Mouse (Mus musculus): ENCODE measurements at regions not wholly inside any gene's neighbourhood (a gene's known extent, or its start where the extent isn't known, plus 50 kb on each side); places are given as distances from the start of the nearest gene placed in this dataset.
"Not testable (repeated sequence)": the region's sequence is repeated elsewhere in the genome, so short reads cannot be mapped to it uniquely, and the experiment has no call there.

GRCm38 (mm10) chr7:83256236-83256784, 328.4 kb upstream of the Tmc3 start:
- DNase-seq, result no peak

DNA sequence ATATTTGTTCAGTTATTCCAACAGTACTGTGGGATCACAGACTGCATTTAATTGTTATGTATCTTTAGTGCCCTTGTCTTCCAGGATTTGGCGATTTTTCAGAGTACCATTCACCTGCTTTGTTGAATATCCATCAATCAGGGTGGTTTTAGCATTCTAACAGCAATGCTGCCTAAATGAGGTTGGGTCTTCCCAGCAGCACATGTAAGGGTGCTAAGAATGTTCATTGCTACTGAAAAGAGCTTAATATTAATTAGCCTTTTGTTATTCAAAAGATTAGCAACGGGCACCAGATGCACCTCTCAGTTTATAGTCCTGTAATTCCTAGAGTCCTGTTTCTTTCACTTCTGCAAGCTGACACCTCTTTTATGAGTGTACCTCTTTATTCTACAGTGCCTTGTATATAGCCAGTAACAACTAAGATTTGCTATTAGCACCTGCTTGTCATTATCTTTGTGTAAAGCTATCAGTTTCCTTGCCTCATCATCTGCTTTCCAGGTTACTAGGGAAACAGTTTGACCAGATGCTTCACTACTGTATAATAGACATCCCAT, 326.3 kb upstream of the Tmc3 start:
- DNase-seq, result no peak

DNA sequence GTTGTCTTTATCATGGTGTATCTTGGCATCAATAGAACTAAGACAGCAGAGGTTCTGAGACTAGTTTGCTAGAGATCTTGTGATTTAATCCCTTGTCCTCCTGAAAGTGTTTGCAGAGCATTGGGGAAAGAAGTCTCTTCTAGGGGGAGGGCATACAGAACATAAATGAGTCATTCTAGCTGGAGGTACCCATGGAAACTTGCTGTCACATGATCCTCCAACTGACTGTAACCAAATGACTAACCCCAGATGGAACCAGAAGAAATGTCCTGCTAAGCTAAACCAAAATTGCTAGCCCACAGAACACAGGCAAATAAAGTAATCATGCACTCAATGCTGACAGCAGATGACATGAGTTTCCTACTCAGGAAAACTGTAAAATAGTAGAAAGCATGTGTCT, 323.2 kb upstream of the Tmc3 start:
- DNase-seq, result no peak

DNA sequence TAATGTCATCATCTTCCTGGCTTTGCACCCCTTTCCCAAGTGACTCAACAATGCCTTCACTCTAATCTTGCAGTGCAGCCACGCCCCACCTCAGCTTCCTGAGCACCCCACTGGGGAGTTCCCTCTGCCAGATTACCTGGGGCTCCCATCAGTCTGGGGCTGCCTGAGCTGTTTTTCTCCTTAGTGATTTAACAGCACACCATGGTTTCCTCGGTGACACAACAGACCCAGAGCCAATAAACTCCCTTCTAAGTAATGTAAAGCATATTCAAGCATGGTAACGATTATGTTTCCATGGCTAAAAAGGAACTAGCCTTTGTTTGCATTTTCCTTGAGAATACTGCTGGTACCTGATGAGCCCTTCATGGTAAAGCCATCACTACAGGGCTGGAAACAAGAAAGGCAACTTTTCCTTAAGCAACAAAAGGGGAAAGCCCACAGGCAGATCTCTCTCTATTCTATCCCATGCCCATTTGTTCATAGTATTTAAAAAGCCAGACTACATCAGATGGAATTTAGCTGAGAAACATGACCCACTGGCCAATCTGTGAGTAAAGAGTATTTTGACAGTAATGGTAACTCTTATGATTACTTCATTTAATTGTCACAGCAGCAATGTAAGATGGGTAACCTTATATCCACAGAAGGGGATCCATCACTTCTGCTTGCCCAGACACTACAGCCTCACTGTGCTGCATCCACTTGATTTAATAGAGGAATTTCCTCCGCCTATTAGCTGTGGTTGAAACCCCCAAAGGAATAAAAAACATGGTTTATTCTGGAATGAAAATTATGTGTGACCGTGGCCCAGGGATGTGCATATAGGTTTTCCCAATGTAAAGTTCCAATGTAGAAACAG, 294.6 kb upstream of the Tmc3 start:
- DNase-seq, result no peak

- DNase-seq, result no peak
Measured at GRCm38 (mm10) chr7:83307112-83307511, 277.6 kb upstream of the Tmc3 start.

GRCm38 (mm10) chr7:83312172-83312571, 272.6 kb upstream of the Tmc3 start:
- no peak for DNase-seq

DNA sequence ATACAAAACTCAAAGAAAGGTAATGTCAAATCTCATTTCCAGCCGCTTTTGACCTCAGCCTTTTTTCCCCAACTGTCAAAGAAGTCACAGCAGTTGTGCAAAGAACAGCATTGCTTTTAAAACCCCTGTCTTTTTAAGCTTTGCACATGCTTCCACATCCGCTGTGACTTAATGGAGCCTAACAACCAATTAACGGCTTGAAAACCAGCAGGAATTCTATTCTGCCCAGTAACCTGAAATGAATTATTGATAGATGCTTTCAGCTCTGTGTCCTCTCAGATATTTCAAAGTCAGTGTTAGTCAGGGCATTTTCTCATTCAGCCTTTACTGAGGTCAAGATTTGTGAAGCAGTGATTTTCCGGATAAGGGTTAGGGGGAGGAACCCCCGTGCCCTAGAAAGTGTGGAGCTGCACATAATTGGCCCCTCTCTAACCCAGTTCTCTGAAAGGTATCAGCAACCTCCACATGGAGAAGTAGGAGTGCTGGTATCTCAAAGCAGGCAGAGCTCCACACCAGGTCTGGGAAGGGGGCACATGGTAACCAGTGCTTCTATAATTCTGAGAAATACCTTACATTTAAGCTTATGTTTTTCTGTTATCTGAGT, 254.8 kb upstream of the Tmc3 start:
- no peak for DNase-seq

DNA sequence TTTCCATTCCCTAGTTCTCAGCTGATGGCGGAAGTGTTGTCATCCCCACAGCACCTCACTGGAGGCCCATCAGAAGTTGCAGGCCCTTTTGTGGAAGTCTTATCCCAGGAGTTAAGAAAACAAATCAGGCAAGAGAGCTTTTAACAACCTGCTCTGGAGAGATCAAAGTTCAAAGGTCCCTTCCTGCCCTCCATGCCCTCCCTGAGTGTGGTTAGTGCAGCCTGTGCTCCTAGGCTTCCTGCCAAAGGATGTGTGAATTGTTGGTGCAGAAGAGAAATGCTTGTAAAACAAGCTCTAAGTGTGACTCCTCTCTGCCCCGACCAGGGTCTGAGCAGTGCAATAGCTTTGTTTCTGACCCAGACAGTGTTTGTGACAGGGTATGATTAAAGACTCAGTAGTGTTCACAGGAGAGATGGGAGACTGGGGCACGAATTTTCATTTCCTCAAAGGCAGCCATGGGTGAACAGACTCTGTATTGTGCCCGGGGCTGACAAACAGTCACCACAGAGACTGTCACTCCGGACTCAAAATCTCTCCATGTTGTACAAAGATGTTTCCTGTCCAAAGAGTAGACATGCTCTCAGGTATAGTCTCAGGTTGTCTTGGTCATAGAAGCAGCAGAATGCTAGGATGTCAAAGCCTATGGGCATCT, 237.5 kb upstream of the Tmc3 start:
- no peak for DNase-seq

- DNase-seq, result no peak
Measured at GRCm38 (mm10) chr7:83369191-83369590, 215.5 kb upstream of the Tmc3 start.

DNA sequence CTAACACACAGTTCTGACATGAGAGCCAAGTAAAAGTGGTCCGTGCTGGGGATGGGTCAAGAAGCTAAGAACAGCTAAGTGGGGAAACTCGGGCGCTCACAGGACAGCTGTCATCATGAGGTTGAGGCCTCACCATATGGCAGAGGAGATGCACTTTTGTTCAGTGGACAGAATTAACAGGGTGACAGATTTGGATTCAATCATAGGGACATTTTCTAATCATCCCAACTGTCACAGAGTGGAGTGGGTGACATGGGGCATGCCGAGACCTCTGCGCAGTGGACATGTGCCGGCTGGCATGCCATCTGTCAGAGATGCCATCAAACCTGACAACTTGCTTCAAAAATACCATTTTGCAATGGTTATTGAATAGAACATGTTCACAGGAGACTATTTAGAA, 215.1 kb upstream of the Tmc3 start:
- no peak for DNase-seq

- no peak for DNase-seq
Measured at GRCm38 (mm10) chr7:83376826-83377225, 207.9 kb upstream of the Tmc3 start.

DNA sequence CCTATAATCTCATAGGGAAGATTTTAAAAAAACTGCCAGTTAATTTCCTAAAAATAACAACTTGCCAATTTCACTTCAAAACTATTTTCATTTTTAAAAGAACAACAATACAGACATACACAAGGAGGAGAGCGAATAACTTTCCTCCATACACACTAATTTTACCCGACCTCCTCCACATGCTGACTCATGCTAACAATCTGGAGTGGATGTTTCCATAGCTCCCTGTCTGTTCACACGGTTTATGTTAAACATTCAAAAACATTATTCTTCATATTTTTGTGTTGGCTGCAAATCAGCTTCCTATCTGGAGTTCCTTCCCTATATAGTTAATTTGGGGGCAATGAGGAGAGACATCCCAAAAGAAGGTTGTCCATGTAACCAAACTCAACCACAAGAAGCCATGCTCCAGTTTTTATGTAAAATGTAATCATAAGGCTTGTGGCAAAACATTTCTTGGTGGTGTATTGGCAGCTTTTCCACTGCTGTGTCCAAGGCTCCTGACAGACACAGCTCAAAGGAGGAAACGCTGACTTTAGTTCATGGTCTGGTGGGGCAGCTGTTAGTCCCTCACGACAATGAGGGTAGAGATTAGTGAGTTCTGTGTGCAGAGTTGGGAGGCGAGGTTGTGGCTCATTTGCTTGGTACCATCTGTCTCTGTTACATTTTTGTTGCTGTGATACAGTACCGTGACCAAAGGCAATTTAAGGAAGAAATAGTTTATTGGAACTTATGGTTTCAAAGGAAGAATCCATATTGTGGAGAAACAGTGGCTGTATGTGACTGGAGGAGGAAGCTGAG, 203.1 kb upstream of the Tmc3 start:
- no peak for DNase-seq

GRCm38 (mm10) chr7:83382803-83383363, 201.8 kb upstream of the Tmc3 start:
- no peak for DNase-seq

GRCm38 (mm10) chr7:83391388-83391787, 193.3 kb upstream of the Tmc3 start:
- no peak for DNase-seq

GRCm38 (mm10) chr7:83392181-83392580, 192.5 kb upstream of the Tmc3 start:
- no peak for DNase-seq

DNA sequence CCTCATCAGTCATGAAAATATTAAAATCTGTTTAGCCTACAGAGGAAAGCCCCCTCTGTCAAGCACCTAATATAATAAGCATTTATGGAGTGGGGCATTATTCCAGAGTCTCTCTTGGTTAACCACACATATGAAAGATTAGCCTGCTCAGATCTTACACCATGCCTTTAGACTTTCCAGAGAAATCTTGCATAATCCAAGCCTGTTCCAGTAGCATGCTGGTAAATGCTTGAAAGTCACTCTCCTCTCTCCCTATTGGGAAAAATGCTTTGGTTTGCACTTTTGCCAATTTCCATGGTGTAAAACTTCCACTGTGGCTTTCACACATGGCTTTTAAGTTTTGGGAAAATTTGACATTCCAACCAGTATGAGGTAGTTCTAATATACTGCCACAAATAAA, 192.1 kb upstream of the Tmc3 start:
- DNase-seq, result no peak

- no peak for DNase-seq
Measured at GRCm38 (mm10) chr7:83394156-83394555, 190.6 kb upstream of the Tmc3 start.

- no peak for DNase-seq
Measured at GRCm38 (mm10) chr7:83399668-83400067, 185.1 kb upstream of the Tmc3 start.

DNA sequence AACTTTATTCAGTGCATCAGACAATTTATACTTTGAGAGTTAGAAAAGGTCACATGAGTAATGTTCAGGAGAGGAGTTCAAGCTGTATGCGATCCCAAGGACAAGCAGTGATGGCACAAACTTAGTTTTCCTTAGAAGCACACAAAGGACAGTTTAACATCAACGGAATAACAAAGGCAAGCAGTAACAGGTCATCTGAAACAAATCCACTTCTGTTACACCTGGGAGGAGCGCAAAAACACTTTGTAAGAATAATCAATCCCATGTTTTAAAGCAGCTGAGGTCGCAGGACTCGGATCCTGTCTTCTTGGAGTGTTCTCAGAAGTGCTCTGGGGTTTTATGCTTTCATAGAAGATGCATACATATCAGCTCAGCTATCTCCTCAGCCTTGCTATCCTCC, 183.7 kb upstream of the Tmc3 start:
- DNase-seq, result no peak

GRCm38 (mm10) chr7:83412745-83413144, 172.0 kb upstream of the Tmc3 start:
- not testable (repeated sequence) for DNase-seq

DNA sequence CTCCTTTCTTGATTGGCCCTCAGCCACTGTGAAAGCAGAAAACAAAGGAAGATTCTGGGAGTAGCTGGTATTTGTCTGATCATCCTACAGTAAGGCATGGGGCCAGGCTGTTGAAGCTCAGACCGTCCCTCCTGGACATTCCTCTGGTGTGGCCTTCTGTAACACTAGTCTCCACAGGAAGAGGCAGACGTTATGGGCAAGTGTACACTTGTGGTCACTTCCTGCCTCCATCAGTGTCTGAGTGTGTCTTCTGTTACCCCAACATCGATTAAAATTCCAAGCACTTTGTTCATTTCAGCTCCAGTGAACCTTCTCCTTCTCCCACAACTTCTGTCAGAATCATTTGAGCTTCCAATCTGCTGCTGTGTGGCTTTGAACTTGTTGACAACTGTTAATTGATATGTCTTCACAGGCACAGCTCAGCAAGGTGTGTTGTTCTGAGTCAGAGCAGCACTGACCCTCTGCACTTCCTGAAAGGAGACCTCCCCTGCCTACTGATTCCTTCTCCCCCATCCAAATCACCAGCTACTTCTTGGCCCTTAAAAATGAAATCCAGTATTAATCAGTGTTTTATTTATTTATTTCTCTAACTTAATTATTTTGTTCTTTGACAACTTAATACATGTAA, 154.7 kb upstream of the Tmc3 start:
- DNase-seq, result no peak

DNA sequence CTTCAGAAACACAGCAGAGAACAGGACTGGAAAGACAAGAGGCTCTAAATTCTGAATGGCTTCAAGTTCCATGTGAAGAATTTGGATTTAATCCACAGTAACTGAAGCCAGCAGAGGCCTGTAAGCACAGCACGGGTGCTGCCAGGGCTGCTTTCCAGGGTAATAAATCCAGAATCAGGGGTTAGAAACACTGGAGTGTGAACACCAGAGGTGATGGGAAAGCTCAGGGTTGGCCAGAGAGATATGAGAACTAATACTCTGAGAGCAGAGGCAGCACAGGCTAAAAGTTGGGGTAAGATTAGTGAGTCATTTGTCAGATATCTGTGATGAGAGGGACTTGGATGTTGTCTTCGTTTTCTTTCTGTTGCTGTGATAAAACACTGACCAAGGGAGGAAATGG, 153.6 kb upstream of the Tmc3 start:
- DNase-seq, result no peak

All from thymus, postnatal 4 days (tissue).